Mouse (Mus musculus): ENCODE data around the gene Mroh2a. TPM values are rescaled to one million over a fixed set of nuclear protein-coding genes. Genes with fewer than 3 reads are reported as not detected.
"Not testable (repeated sequence)": the region's sequence is repeated elsewhere in the genome, so short reads cannot be mapped to it uniquely, and the experiment has no call there.

Mroh2a gene
- polyA plus RNA-seq, 1 experiment from 2014 or later, result 2.2 TPM

DNA sequence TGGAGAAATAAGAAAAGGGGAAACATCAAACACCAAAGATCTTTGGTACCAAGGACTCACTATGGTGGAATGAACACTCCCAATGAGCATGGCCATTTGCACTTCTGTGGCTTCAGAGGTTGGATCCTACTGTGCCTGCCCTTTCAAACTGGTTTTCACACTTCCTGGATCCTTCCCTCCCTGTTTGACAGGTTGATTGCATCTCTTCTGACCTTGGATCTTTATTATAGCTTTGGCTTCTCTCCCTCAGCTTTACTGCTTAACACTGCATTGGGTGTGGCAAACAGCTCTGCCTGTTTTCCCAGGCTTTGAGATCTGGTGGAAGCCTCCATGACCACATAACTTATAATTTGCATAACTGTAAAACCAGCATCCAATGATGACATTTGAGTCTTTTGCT is 6.5 kb upstream of the Mroh2a start:
- H3K9ac ChIP-seq, result no peak overlapping the region
- H3K27ac ChIP-seq, result no peak overlapping the region
- no peak for ATAC-seq (ENCODE audit: insufficient number of reproducible peaks, low FRiP score, low TSS enrichment, low read depth)
- H3K9me3 ChIP-seq, result peaks cover 16% of the 10 kb centered on the region
- H3K36me3 ChIP-seq, result no peaks in the 10 kb centered on the region
- no peaks in the 10 kb centered on the region for H3K27me3 ChIP-seq
- H3K4me1 ChIP-seq, result no peaks in the 10 kb centered on the region
- H3K4me2 ChIP-seq, result no peak overlapping the region
- no peak overlapping the region for H3K4me3 ChIP-seq

DNA sequence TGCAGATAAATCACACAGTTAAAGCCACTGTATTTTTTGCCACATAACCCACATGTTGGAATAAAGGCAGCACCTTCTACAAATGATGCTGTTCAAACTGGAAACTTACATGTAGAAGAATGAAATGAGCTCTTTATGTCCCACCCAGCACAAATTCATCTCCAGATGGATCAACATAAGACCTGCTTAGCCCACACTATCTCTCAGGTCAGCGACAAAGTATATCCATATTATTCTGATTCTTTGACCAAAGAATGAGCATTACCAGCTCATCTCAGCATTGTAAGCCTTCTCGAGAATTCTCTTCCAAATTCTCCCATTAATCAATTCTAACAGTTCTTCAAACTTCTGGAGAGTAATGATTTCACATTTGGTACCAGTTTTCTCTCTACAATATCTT is 4.6 kb upstream of the Mroh2a start:
- 44% methylated on average over 2 of the region's 2 CpGs for WGBS
- ATAC-seq (ENCODE audit: insufficient number of reproducible peaks, low FRiP score, low TSS enrichment, low read depth), result no peak

GRCm38 (mm10) chr1:88223011-88223515 is 3.7 kb upstream of the Mroh2a start:
- not testable (repeated sequence) for H3K27ac ChIP-seq; H3K4me1 ChIP-seq; H3K4me2 ChIP-seq; H3K36me3 ChIP-seq; H3K27me3 ChIP-seq; H3K4me3 ChIP-seq; H3K9ac ChIP-seq; ATAC-seq (ENCODE audit: insufficient number of reproducible peaks, low FRiP score, low TSS enrichment, low read depth)
- H3K9me3 ChIP-seq, result peaks cover 24% of the 10 kb centered on the region

More for the DNA sequence above, 4.6 kb upstream of the Mroh2a start:
- Histone ChIP-seq H3K4me2 (no peak overlapping the region), H3K9ac (no peak overlapping the region), H3K4me3 (no peak overlapping the region), H3K4me1 (no peaks in the 10 kb centered on the region), H3K9me3 (peaks cover 22% of the 10 kb centered on the region), H3K27me3 (no peaks in the 10 kb centered on the region), H3K27ac (no peak overlapping the region), H3K36me3 (no peaks in the 10 kb centered on the region)

GRCm38 (mm10) chr1:88223591-88223990 is 3.2 kb upstream of the Mroh2a start:
- Histone ChIP-seq H3K9ac (no peak overlapping the region), H3K36me3 (no peaks in the 10 kb centered on the region), H3K9me3 (peaks cover 29% of the 10 kb centered on the region), H3K4me1 (no peaks in the 10 kb centered on the region), H3K27ac (no peak overlapping the region), H3K27me3 (no peaks in the 10 kb centered on the region), H3K4me2 (no peak overlapping the region), H3K4me3 (no peak overlapping the region)
- no peak for ATAC-seq (ENCODE audit: insufficient number of reproducible peaks, low FRiP score, low TSS enrichment, low read depth)
- WGBS, result 53% methylated on average over 1 of the region's 1 CpGs

DNA sequence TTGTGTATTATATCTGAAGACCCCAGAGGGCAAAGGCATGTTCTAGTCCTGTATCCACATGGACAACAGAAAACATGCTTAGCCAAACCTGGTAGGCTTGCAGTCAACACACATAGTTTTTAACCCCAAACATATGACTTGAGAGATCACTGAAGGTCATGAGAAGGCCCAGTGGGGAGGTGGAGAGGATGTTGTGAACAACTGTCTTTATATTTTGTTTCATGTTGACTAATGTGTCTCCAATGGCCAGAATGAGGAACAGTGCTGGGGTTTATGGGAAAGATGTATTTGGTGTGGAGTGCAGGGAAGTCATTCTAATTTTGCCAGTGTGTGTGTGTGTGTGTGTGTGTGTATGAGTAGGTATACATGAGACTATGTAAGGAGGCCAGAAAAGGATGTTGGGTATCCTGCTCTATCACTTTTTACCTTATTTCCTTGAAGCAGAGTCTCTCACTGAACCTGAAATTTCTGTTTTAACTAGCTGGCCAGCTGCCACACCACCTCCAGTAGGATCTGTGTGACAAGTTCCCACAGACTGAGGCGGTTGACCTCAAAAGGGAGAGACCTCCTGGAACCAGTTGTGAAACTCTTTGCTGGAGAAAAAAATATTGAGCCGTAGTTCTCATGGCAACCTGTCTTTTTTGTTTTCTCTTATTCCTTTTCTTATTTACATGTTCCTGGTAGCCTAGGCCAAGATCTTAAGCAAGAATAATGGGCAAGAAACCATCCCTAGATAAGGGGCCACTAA is 2.6 kb upstream of the Mroh2a start:
- Histone ChIP-seq H3K9ac (no peak overlapping the region), H3K4me3 (no peak overlapping the region), H3K4me2 (no peak overlapping the region), H3K4me1 (no peaks in the 10 kb centered on the region), H3K36me3 (no peaks in the 10 kb centered on the region), H3K9me3 (peaks cover 35% of the 10 kb centered on the region), H3K27me3 (no peaks in the 10 kb centered on the region), H3K27ac (no peak overlapping the region)
- WGBS, result 63% methylated on average over 2 of the region's 2 CpGs
- no peak for ATAC-seq (ENCODE audit: insufficient number of reproducible peaks, low FRiP score, low TSS enrichment, low read depth)

DNA sequence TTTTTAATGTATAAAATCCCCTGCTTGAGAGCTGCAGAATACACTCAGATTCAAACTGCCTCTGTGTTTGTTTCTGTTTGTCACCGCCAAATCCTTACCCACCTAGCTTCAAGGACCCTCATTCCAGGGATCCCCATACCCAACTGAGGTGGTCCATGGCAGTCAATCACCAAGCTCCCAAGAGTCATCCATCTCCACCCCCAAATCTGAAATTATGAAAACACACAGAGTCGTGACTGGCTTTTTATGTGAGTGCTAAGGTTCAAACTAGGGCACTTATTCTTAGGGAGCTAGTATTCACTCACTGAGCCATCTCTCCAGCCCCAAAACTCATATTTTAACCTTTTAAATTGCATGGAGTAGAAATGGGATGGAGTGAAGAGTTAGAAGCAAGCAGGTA is 1.5 kb upstream of the Mroh2a start:
- H3K4me3 ChIP-seq; H3K9ac ChIP-seq; H3K27me3 ChIP-seq; H3K4me2 ChIP-seq; H3K4me1 ChIP-seq; ATAC-seq (ENCODE audit: insufficient number of reproducible peaks, low FRiP score, low TSS enrichment, low read depth); H3K27ac ChIP-seq; H3K36me3 ChIP-seq: not testable (repeated sequence)
- peaks cover 46% of the 10 kb centered on the region for H3K9me3 ChIP-seq
- 36% methylated on average over 2 of the region's 2 CpGs for WGBS

DNA sequence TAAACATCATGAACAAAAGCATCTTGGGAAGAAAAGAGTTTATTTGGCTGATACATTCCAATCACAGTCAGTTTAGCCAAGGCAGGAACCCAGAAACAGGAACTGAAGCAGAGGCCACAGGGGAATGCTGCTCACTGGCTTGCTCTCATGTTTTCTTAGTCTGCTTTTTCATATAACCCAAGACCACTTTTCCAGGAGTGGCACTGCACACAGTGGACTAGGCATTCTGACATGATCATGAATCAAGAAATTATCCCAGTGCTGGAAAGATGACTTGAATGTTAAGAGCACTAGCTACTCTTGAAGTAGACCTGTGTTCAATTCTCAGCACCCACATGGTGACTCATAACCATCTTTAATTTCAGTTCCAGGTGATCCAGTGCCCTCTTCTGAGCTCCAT is 1.0 kb upstream of the Mroh2a start:
- Histone ChIP-seq H3K4me1 (no peaks in the 10 kb centered on the region), H3K27ac (no peak overlapping the region), H3K4me3 (no peak overlapping the region), H3K27me3 (no peaks in the 10 kb centered on the region), H3K9me3 (peaks cover 47% of the 10 kb centered on the region), H3K36me3 (no peaks in the 10 kb centered on the region), H3K4me2 (no peak overlapping the region), H3K9ac (no peak overlapping the region)
- ATAC-seq (ENCODE audit: insufficient number of reproducible peaks, low FRiP score, low TSS enrichment, low read depth), result no peak

DNA sequence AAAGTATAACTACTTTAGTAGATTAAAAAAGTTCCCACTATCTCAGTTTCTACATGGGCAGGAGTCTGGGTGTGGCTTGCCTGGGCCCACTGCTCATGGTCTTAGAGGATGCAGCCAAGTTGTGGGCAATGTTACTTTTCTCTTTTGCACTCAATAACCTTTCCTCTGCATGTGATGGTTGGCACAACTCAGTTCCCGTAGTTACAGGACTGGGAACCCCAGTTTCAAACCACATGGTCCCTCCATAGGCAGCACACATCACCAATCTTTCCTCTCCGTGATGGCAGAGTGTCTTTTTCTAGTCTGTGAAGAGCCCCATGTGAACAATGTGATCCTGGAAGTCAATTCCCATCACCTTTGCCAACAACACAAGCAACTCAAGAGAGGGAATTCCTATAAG is 696 bp downstream of the Mroh2a start:
- Histone ChIP-seq H3K9me3 (peaks cover 59% of the 10 kb centered on the region), H3K4me2 (no peak overlapping the region), H3K4me1 (no peaks in the 10 kb centered on the region), H3K27ac (no peak overlapping the region), H3K27me3 (no peaks in the 10 kb centered on the region), H3K4me3 (no peak overlapping the region), H3K36me3 (no peaks in the 10 kb centered on the region), H3K9ac (no peak overlapping the region)
- 58% methylated on average over 2 of the region's 2 CpGs for WGBS
- ATAC-seq (ENCODE audit: insufficient number of reproducible peaks, low FRiP score, low TSS enrichment, low read depth), result no peak

DNA sequence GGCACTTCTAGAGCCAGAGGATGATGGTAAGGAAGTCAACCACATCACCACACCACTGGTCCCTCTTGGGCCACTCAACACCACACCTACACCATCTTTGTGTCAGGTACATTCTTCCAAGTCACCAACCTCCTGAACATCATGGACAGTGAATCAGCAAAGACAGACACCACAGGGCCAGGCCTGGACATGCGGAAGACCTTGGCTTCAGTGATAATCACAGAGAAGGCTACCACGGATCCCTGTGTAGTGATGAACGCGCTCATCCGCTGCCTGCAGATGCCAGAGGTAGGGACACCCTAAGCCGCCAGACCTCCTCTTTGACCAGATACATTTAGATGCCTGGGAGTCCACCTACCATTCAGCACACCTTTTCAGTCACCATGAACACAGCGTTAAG is 1.3 kb downstream of the Mroh2a start:
- Histone ChIP-seq H3K36me3 (no peaks in the 10 kb centered on the region), H3K4me1 (no peaks in the 10 kb centered on the region), H3K27me3 (no peaks in the 10 kb centered on the region), H3K4me2 (no peak overlapping the region), H3K9me3 (peaks cover 63% of the 10 kb centered on the region), H3K9ac (no peak overlapping the region), H3K4me3 (no peak overlapping the region), H3K27ac (no peak overlapping the region)
- no peak for ATAC-seq (ENCODE audit: insufficient number of reproducible peaks, low FRiP score, low TSS enrichment, low read depth)
- 72% methylated on average over 7 of the region's 7 CpGs for WGBS

- Histone ChIP-seq H3K9me3 (peaks cover 72% of the 10 kb centered on the region), H3K36me3 (no peaks in the 10 kb centered on the region), H3K9ac (no peak overlapping the region), H3K27me3 (no peaks in the 10 kb centered on the region), H3K27ac (no peak overlapping the region), H3K4me3 (no peak overlapping the region), H3K4me2 (no peak overlapping the region), H3K4me1 (no peaks in the 10 kb centered on the region)
- ATAC-seq (ENCODE audit: insufficient number of reproducible peaks, low FRiP score, low TSS enrichment, low read depth), result no peak
- 75% methylated on average over 3 of the region's 3 CpGs for whole genome bisulfite sequencing
Observed at GRCm38 (mm10) chr1:88229566-88229965, 2.8 kb downstream of the Mroh2a start.

GRCm38 (mm10) chr1:88229986-88230385 is 3.2 kb downstream of the Mroh2a start:
- WGBS, result 86% methylated on average over 5 of the region's 5 CpGs
- H3K27ac ChIP-seq, result no peak overlapping the region
- no peaks in the 10 kb centered on the region for H3K36me3 ChIP-seq
- no peaks in the 10 kb centered on the region for H3K4me1 ChIP-seq
- peaks cover 76% of the 10 kb centered on the region for H3K9me3 ChIP-seq
- H3K27me3 ChIP-seq, result no peaks in the 10 kb centered on the region
- no peak for ATAC-seq (ENCODE audit: insufficient number of reproducible peaks, low FRiP score, low TSS enrichment, low read depth)
- H3K9ac ChIP-seq, result no peak overlapping the region
- no peak overlapping the region for H3K4me3 ChIP-seq
- no peak overlapping the region for H3K4me2 ChIP-seq

- WGBS, result 69% methylated on average over 7 of the region's 7 CpGs
- Histone ChIP-seq H3K4me3 (no peak overlapping the region), H3K9me3 (peaks cover 79% of the 10 kb centered on the region), H3K27ac (no peak overlapping the region), H3K4me1 (no peaks in the 10 kb centered on the region), H3K36me3 (no peaks in the 10 kb centered on the region), H3K4me2 (no peak overlapping the region), H3K27me3 (no peaks in the 10 kb centered on the region), H3K9ac (no peak overlapping the region)
- no peak for ATAC-seq (ENCODE audit: insufficient number of reproducible peaks, low FRiP score, low TSS enrichment, low read depth)
Observed at GRCm38 (mm10) chr1:88230421-88230820, 3.6 kb downstream of the Mroh2a start.
